Mouse (Mus musculus) liver, embryonic 16.5 days (tissue): Measurements from ENCODE around the gene Car12. TPM values are rescaled to one million over a fixed set of nuclear protein-coding genes. Genes with fewer than 3 reads are reported as not detected.
A peak's percentile ranks its signal among the peaks of the same experiment; 100 is the strongest.
"Not testable (repeated sequence)": the region's sequence is repeated elsewhere in the genome, so short reads cannot be mapped to it uniquely, and the experiment has no call there.

ENCODE experiments used
- ATAC-seq: fragments of 200-750 bp; cut with Nextera tagmentation; 2 replicates; pipeline ENCODE4 v1.8.0; 2017; ENCODE audit warnings: low read depth, mild to moderate bottlenecking, moderate number of reproducible peaks, moderate library complexity
- H3K27ac ChIP-seq: fragments of 300-500 bp; sonication (generic); 2 replicates; pipeline ENCODE4 v1.5.1; 2014; ENCODE audit warnings: mild to moderate bottlenecking, low read length
- H3K27me3 ChIP-seq: fragments of 300-500 bp; sonication (generic); 2 replicates; pipeline ENCODE4 v1.6.1; 2014; ENCODE audit warnings: low read depth, low read length, mixed read lengths; ENCODE audit not compliant: control insufficient read depth, insufficient read depth
- H3K36me3 ChIP-seq: fragments of 300-500 bp; sonication (generic); 2 replicates; pipeline ENCODE4 v1.6.1; 2014; ENCODE audit warnings: mild to moderate bottlenecking; ENCODE audit not compliant: control insufficient read depth, insufficient read depth
- H3K4me1 ChIP-seq: fragments of 300-500 bp; sonication (generic); 2 replicates; pipeline ENCODE4 v1.6.1; 2014; ENCODE audit warnings: low read depth, low read length, mixed read lengths; ENCODE audit not compliant: control insufficient read depth
- H3K4me2 ChIP-seq: fragments of 300-500 bp; sonication (generic); 2 replicates; pipeline ENCODE4 v1.6.1; 2014; ENCODE audit warnings: low read depth, low read length, mixed read lengths
- H3K4me3 ChIP-seq: fragments of 300-500 bp; sonication (generic); 2 replicates; pipeline ENCODE4 v1.5.1; 2014; ENCODE audit warnings: low read depth, mild to moderate bottlenecking, low read length
- H3K9ac ChIP-seq: fragments of 300-500 bp; sonication (generic); 2 replicates; pipeline ENCODE4 v1.6.1; 2014; ENCODE audit warnings: low read depth, low read length
- H3K9me3 ChIP-seq: fragments of 300-500 bp; sonication (generic); replicated peaks from 2 replicates; pipeline ENCODE4 v1.6.1; 2016; ENCODE audit warnings: low read length; ENCODE audit not compliant: control insufficient read depth
- WGBS: fragments of 180-500 bp; shearing (Covaris S2); extraction: QIAGEN DNeasy Blood & Tissue Kit; methylation state at CpG from one replicate; pipeline ENCODE4 v1.1.7; 2014; ENCODE audit not compliant: insufficient replicate concordance; 5-methylcytosine and 5-hydroxymethylcytosine counted together
- polyA plus RNA-seq: library from polyadenylated mRNA; unstranded; fragments of >200 nt; fragmentation: Nextera tagmentation; extraction: Ambion mirVana; gene quantifications from 2 replicates; pipeline ENCODE4 v1.2.1, GENCODE M21; 2015

Gene Car12
- polyA plus RNA-seq, 1 experiment from 2014 or later, result 0.22 TPM

DNA sequence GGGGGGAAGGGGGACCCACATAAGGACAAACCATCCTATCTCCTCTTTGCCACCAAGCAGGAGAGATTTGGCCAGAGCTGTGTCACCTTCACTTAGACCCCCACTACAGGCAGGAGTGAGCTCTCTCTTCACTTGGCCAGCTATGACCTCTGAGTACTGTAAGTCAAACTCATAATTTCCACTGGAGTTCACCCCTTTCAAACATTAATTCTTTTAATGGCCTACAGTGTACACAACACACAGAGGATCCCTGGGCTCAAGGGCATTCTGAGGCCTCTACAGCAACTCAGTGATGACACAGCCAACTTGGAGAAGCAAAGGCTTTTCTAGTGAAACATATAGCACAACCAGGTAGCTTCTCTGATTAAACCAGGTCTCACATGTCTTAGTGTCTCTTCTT, 57.2 kb downstream of the Car12 start:
- Histone ChIP-seq H3K27ac (no peak overlapping the region), H3K9me3 (no peaks in the 10 kb centered on the region), H3K4me1 (no peaks in the 10 kb centered on the region; the same call in 1 of the 2 replicates), H3K4me3 (no peak overlapping the region), H3K9ac (no peak overlapping the region), H3K27me3 (no peaks in the 10 kb centered on the region), H3K36me3 (no peaks in the 10 kb centered on the region), H3K4me2 (no peak overlapping the region)
- ATAC-seq, result no peak

GRCm38 (mm10) chr9:66784552-66784951, 71.1 kb downstream of the Car12 start:
- not testable (repeated sequence) for H3K36me3 ChIP-seq, H3K4me3 ChIP-seq, H3K9me3 ChIP-seq, H3K4me2 ChIP-seq, H3K27ac ChIP-seq, ATAC-seq, H3K27me3 ChIP-seq, H3K4me1 ChIP-seq, H3K9ac ChIP-seq
- no CpG with 5 or more reads among the region's 3 CpGs for WGBS

DNA sequence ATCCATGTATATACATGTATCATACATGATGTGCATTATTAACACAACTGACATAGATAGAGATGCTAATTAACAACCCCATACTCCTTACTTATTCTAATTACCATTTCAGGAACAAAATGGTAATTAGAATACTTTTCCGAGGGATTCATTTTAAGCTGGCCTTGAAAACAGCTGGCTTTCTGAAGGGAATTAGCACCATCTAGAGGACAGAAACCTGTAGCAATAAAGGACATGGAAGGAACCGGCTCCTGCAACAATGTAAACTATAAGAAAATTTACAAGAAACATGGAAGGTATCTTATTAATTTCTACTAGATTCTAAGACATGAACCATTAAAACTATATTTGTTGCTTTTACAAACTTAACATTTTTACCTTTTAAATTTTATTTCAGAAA, 74.3 kb downstream of the Car12 start:
- WGBS, result 18% methylated on average over 2 of the region's 2 CpGs
- Histone ChIP-seq H3K27ac (no peak overlapping the region), H3K9ac (no peak overlapping the region)

GRCm38 (mm10) chr9:66794629-66795463, 81.4 kb downstream of the Car12 start:
- H3K27me3 ChIP-seq, result peaks cover 16% of the 10 kb centered on the region
- H3K36me3 ChIP-seq, result no peaks in the 10 kb centered on the region
- no peaks in the 10 kb centered on the region for H3K9me3 ChIP-seq
- 3% methylated on average over 43 of the region's 43 CpGs for WGBS
- peak overlapping the region; percentile 63 for H3K4me3 ChIP-seq
- H3K27ac ChIP-seq, result peak overlapping the region; percentile 27; the same call in 1 of the 2 replicates
- H3K4me2 ChIP-seq, result peak overlapping the region; percentile 96
- H3K4me1 ChIP-seq, result peaks cover 11% of the 10 kb centered on the region
- peak overlapping the region; percentile 57 for H3K9ac ChIP-seq
- no peak for ATAC-seq

More for the DNA sequence above, 74.3 kb downstream of the Car12 start:
- no peak overlapping the region for H3K4me2 ChIP-seq
- no peaks in the 10 kb centered on the region for H3K9me3 ChIP-seq
- H3K4me3 ChIP-seq, result no peak overlapping the region
- ATAC-seq, result no peak
- H3K27me3 ChIP-seq, result no peaks in the 10 kb centered on the region
- H3K4me1 ChIP-seq, result no peaks in the 10 kb centered on the region
- no peaks in the 10 kb centered on the region for H3K36me3 ChIP-seq

DNA sequence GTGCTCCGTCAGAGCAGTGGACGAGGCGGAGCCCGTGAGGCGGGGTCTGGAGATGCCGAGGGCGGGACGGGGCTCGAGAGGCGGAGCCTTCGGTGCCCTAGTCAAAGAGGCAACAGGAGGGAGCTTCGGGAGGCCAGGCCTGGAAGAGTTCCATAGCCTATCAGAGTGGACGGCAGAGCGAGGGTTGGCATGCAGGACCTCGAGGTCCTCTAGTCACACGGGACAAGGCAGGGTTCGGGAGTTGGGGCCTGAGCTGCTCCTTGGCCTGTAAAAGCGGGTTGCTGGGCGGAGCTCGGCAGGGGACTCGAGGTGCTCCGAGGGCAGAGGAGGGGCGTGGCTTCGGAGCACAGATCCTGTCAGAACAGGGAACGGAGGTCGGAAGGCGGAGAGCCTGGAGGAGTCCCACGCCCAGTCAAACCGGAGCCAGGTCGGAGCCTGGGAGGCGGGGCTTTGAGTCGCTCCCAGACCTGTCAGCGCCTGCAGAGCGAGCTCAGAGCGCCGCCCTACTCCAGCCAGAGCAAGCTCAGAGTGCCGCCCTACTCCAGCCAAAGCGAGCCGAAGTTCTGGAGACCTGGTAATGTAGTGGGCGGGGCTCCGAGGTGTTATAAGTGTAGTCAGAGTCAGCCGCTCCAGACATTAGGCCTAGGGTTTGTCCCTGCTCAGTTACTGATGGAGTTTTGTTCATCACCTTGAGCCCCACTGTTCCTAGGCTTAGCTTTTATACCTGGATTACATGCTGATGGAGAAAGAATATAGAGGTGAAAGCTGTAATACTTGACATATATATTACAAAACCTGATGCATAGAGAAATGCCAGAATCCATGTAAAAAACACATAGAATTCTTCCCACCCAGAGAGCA, 82.2 kb downstream of the Car12 start, which contains the start of gene Aph1b:
Gene Aph1b (minus strand): TSS at position 27 of the 861 bp plus-strand sequence.
- H3K4me3 ChIP-seq, result peak within 1 kb of the TSS; percentile 63
- H3K27me3 ChIP-seq, result peaks cover 16% of the 10 kb centered on the region
- H3K27ac ChIP-seq, result peak within 1 kb of the TSS; percentile 72
- under 1% methylated on average over 42 of the region's 42 CpGs for WGBS
- H3K9ac ChIP-seq, result peak within 1 kb of the TSS; percentile 57
- H3K4me1 ChIP-seq, result peaks cover 11% of the 10 kb centered on the region
- peak within 1 kb of the TSS; percentile 96 for H3K4me2 ChIP-seq
- peak; percentile 96 for ATAC-seq
- no peaks in the 10 kb centered on the region for H3K9me3 ChIP-seq
- no peaks in the 10 kb centered on the region for H3K36me3 ChIP-seq

- H3K4me1 ChIP-seq, result peaks cover 11% of the 10 kb centered on the region
- H3K27ac ChIP-seq, result peak within 1 kb of the TSS; percentile 72
- H3K4me2 ChIP-seq, result peak within 1 kb of the TSS; percentile 96
- peak within 1 kb of the TSS; percentile 63 for H3K4me3 ChIP-seq
- 61% methylated on average over 5 of the region's 5 CpGs for WGBS
- peak within 1 kb of the TSS; percentile 50 for H3K9ac ChIP-seq
- no peak for ATAC-seq
- H3K27me3 ChIP-seq, result peaks cover 16% of the 10 kb centered on the region
- no peaks in the 10 kb centered on the region for H3K36me3 ChIP-seq
- no peaks in the 10 kb centered on the region for H3K9me3 ChIP-seq
Measured at GRCm38 (mm10) chr9:66796739-66797138, 83.3 kb downstream of the Car12 start, which contains the start of gene Gm10647. Gm10647 (plus strand) TSS chr9:66797039.

DNA sequence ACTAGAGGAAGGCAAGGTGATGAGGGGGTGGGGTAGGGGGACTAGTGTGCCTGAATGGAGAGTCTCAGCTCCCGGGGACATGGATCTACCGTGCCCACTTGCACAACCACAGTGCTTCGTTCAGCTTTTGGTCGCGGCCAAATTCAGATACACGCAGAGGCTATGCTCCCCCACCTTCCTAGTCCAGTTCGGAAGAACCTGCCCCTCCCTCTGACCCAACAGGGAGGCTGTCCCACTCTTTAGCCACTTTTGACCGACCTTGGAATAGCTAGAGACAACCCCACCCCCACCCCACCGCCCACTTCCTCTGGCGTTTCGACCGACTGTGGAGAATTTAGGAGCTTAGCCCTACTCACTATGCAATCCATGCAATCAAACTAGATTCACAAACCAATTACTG, 88.5 kb downstream of the Car12 start:
- Histone ChIP-seq H3K27me3 (peaks cover 26% of the 10 kb centered on the region), H3K9me3 (no peaks in the 10 kb centered on the region), H3K4me3 (no peak overlapping the region), H3K9ac (0 out of 2 replicates have a peak overlapping the region, but pooled peaks have one; percentile 28), H3K4me2 (peak overlapping the region; percentile 29; the same call in 1 of the 2 replicates), H3K36me3 (no peaks in the 10 kb centered on the region), H3K4me1 (no peaks in the 10 kb centered on the region), H3K27ac (peak overlapping the region; percentile 44; the same call in 1 of the 2 replicates)
- 37% methylated on average over 12 of the region's 12 CpGs for WGBS
- ATAC-seq, result peak; percentile 63

DNA sequence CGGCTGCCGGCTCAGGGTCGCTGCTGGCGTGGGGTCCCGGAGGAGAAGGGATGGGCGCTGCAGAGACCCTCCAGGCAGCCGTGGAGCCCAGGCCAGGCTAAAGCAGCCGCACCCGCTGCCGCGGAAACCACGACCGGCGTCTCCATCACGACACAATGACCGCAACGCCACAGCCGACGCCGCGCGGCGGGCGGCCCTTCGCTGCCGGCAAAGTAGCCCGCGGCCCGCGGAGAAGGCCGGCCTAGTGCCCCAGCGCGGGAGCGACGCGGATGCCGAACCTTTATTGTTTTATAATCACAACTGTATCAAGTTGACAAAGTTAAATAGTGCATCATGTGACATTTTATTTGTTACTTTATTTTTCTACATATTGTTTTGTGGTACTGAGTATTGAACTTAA, 92.5 kb downstream of the Car12 start:
- Histone ChIP-seq H3K27me3 (peaks cover 33% of the 10 kb centered on the region), H3K4me3 (peak overlapping the region; percentile 17), H3K4me2 (peak overlapping the region; percentile 42)
- not testable (repeated sequence) for H3K9ac ChIP-seq, ATAC-seq, H3K9me3 ChIP-seq, H3K36me3 ChIP-seq, H3K27ac ChIP-seq, H3K4me1 ChIP-seq
- WGBS, result 4% methylated on average over 30 of the region's 37 CpGs
